Mouse (Mus musculus) small intestine, adult 10 weeks (tissue): Measurements from ENCODE around the gene Vcan. TPM values are rescaled to one million over a fixed set of nuclear protein-coding genes. Genes with fewer than 3 reads are reported as not detected.

Experiments used
- polyA plus RNA-seq: library from polyadenylated mRNA; stranded (reverse); fragments of 350-450 nt; fragmentation: Illumina TruSeq; extraction: RNeasy Lipid Tissue Mini Kit (QIAGEN cat#74804); gene quantifications from one replicate; pipeline ENCODE4 v1.2.3, GENCODE M21; 2014; ENCODE audit warnings: low replicate concordance

Vcan gene
- 2.2 TPM for polyA plus RNA-seq

DNA sequence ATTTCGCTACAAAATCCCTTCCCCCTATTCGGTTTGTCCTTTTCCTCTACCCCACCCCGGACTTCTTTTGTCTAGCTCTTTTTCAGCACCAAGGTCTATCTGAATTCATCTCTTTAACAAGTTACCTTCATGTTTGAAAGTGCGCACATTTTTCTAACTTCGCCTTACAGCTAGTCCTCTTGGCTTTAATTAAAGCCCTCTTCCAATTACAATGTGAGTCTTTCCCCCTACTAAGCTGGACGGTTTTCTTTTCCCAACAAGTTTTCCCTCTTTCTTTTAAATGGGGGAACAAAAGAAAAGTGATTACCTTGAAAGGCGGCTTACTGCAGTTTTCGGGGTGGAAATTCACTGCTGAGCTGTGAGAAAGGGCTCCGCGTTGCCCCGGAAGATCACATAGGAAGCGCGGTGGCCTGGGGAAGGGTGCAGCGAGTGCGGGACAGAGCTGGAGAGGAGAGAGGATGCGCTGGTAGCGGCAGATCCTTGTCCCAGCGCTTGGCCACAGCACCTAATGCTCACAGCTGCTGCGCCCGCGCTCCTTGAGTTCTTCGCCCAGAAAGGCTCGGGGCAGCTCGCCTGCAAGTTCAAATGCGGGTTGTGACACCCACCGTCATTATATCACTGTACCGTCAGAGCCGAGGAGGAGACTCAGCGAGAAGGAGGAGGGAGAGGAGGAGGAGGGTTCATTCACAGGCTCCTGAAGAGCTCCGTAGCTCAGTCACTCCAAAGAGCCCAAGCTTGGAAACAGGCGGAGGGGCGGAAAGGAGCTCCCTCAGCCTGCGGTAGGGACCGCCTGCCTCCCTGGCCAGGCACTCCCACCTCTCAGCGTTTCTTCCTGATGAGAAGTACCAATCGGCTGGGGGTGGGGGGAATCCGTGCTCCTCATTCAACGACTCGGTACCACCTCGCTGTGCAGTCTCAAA is at the start of gene Vcan:
Gene Vcan, minus strand, starts transcription at position 744 of the 920 bp plus-strand sequence.

Other genes starting within 250 kb of the Vcan start
- gene Hapln1, start 202.7 kb downstream of the Vcan start, polyA plus RNA-seq, result 0.33 TPM